Mouse (Mus musculus): ENCODE data around the gene Tmem120b. TPM values are rescaled to one million over a fixed set of nuclear protein-coding genes. Genes with fewer than 3 reads are reported as not detected.
A peak's percentile ranks its signal among the peaks of the same experiment; 100 is the strongest.

Gene Tmem120b
- total RNA-seq, 2 experiments from 2014 or later = 16.0 to 16.2 TPM

DNA sequence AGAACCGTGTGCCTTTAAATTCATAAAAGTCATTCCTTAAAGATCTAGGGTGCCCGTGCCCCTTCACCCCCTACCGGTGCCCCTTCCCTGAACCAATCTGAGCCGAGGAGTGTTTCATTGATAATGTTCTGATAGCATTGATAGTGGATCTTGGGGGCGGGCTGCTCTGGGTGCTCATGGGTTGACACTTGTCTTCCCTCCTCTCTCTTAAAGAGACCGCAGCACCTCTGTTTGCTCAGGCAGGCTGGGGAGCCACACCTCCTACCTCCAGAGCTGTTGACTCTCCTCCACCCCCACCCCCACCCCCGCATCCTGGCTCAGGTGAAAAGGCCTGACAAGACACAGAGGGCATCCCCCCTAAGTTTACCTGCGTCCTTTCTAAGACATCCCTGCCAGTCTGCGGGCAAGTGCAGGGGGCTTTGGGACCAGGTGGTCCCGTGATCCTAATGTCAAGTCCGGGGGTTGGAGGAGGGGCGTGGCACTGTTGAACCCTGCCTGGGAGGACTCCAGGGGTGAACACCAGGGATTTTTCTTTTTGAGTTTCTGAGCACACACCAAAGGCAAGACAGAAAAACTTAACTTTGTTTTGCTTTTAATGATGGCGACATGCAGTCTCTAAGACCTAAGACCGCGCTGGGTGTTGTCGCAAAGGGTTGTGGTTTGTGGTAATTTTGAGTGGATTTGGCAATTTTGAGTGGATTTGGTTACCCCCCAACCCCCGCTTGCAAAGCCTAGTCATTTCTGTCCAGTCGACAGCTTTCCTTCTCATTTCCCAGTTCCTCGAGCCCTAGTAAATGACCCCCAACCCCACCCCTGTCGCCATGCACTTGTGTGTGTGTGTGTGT is 76.8 kb downstream of the Tmem120b start:
- no peak for DNase-seq (ENCODE audit: extremely low spot score in 1 of 2, low spot score in 2 of 2)
- no peak for TF ChIP-seq CTCF (IDR thresholded peaks at IDR 0.05)
- peak overlapping the region; percentile 70 for H3K4me3 ChIP-seq
- intact Hi-C loops (cut with DNase I) = no loop called here
- H3K27ac ChIP-seq = no peak overlapping the region

DNA sequence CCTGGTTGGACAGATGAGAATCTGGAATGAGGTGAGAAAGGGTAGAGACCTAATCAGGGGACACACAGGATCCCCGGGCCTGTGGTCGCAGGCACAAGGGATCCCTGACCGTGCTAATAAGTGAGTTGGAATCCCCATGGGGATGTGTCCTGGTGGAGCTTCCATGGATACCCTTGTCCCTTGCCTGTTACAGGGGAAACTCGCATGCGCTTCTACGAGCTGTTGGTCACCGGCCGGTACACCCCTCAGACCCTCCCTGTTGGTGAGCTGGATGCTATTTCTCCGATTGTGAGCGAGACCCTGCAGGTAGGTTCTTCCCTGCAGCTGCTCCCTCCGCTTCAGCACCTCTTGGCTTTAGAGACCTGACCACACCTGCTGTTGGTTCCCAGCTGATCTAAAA is 78.1 kb downstream of the Tmem120b start:
- Histone ChIP-seq H3K4me3 (no peak overlapping the region), H3K27ac (no peak overlapping the region)
- no peak for DNase-seq (ENCODE audit: extremely low spot score in 1 of 2, low spot score in 2 of 2)
- no peak for TF ChIP-seq CTCF (IDR thresholded peaks at IDR 0.05)
- intact Hi-C loops (cut with DNase I) = no loop called here

- DNase-seq (ENCODE audit: extremely low spot score in 1 of 2, low spot score in 2 of 2) = no peak
- no peak for TF ChIP-seq CTCF (IDR thresholded peaks at IDR 0.05)
- Histone ChIP-seq H3K27ac (no peak overlapping the region), H3K4me3 (no peak overlapping the region)
- intact Hi-C loops (cut with DNase I) = no loop called here
These were observed 79.4 kb downstream of the Tmem120b start for GRCm38 (mm10) chr5:123147569-123147968.

- intact Hi-C loops (cut with DNase I) = loop anchor here (2.0 kb wide), 1 partner anchor 31 kb away; no protein-coding TSS in a partner anchor
- DNase-seq (ENCODE audit: extremely low spot score in 1 of 2, low spot score in 2 of 2) = no peak
- Histone ChIP-seq H3K27ac (no peak overlapping the region), H3K4me3 (no peak overlapping the region)
- no peak for TF ChIP-seq CTCF (IDR thresholded peaks at IDR 0.05)
These were observed 80.0 kb downstream of the Tmem120b start for GRCm38 (mm10) chr5:123148073-123148722.

DNA sequence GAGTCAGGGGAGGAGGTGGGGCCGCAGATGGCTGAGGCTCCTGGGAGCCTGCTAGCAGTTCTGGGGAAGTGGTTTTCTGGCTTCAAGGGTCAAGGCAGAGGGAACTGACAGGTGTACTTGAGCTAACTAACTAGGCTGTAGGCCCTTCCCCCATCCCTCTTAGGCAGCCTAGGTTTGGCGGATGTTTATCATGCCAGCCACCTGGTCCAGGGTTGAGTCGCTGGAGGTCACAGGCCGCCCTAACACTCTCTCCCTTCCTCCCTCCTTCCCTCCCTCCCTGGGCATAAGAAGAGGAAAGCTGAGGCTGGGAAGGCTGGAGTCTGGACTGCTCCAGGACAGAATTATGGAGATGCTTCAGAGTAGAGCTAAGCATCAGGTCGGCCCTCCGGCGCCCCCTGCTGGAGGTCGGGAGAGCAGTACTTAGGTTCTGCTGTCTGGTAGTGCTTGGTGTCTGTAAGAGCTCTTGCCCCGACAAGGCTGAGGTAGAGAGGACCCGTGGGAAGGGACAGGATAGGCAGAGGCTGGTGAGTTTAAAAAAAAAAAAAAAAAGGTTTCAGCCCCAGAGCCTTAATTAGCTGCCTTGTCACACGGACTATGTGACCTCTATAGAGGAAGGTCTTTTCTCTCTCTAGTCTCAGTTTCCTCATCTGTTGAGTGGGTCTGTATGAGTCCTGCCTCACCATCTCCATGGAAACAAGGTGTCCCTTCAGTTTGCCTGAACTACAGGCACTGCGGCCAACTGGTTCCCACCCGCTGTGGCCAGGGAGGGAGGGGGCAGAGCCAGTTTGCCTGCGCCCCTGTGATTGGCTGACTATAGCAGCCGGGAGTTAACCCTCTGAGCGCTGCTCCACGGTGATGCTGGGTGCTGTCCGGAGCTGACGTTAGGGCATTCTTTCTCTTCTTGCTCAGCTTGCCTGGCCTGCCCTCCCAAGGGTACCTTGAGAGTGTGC is 81.5 kb downstream of the Tmem120b start:
- TF ChIP-seq CTCF (IDR thresholded peaks at IDR 0.05) = peak; percentile 91
- peak overlapping the region; percentile 29; the same call in 1 of the 2 replicates for H3K27ac ChIP-seq
- peak overlapping the region; percentile 36 for H3K4me3 ChIP-seq
- DNase-seq (ENCODE audit: extremely low spot score in 1 of 2, low spot score in 2 of 2) = peak; percentile 87 to 90
- intact Hi-C loops (cut with DNase I) = loop anchor here (1.0 to 5.0 kb wide), 3 partner anchors 16 to 82 kb away; partner anchors contain the start of gene Tmem120b

- intact Hi-C loops (cut with DNase I) = loop anchor here (5.0 kb wide), 1 partner anchor 83 kb away; the partner anchor contains the start of gene Tmem120b
- H3K27ac ChIP-seq = 0 out of 2 replicates have a peak overlapping the region, but pooled peaks have one; percentile 19
- TF ChIP-seq CTCF (IDR thresholded peaks at IDR 0.05) = no peak
These were observed 82.4 kb downstream of the Tmem120b start for GRCm38 (mm10) chr5:123150641-123151040.

GRCm38 (mm10) chr5:123151077-123151476 is 82.9 kb downstream of the Tmem120b start:
- no peak for DNase-seq (ENCODE audit: extremely low spot score in 1 of 2, low spot score in 2 of 2)
- 0 out of 2 replicates have a peak overlapping the region, but pooled peaks have one; percentile 19 for H3K27ac ChIP-seq

More at GRCm38 (mm10) chr5:123150641-123151040, 82.4 kb downstream of the Tmem120b start:
- peak overlapping the region; percentile 36 for H3K4me3 ChIP-seq
- no peak for DNase-seq (ENCODE audit: extremely low spot score in 1 of 2, low spot score in 2 of 2)

DNA sequence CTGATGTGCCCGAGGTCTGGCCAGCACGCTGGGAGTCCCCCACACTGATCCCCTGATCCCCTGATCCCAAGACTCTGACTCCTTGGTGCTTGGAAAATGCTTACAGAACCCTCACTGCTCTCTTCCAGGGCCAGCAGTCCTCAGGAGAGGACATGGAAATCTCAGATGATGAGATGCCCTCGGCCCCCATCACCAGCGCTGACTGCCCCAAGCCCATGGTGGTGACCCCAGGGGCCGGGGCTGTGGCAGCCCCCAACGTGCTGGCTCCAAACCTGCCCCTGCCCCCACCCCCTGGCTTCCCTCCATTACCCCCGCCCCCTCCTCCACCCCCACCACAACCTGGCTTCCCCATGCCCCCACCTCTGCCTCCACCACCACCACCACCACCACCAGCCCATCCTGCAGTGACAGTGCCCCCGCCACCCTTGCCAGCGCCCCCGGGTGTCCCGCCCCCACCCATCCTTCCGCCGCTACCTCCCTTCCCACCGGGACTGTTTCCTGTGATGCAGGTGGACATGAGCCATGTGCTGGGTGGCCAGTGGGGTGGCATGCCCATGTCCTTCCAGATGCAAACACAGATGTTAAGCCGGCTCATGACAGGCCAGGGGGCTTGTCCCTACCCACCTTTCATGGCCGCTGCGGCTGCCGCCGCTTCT is 83.6 kb downstream of the Tmem120b start:
- no peak overlapping the region for H3K27ac ChIP-seq
- no peak overlapping the region for H3K4me3 ChIP-seq
- intact Hi-C loops (cut with DNase I) = loop anchor here (5.0 kb wide), 1 partner anchor 85 kb away; the partner anchor contains the start of gene Tmem120b
- DNase-seq (ENCODE audit: extremely low spot score in 1 of 2, low spot score in 2 of 2) = no peak
- TF ChIP-seq CTCF (IDR thresholded peaks at IDR 0.05) = no peak

More at GRCm38 (mm10) chr5:123151077-123151476, 82.9 kb downstream of the Tmem120b start:
- H3K4me3 ChIP-seq = peak overlapping the region; percentile 36
- no peak for TF ChIP-seq CTCF (IDR thresholded peaks at IDR 0.05)
- intact Hi-C loops (cut with DNase I) = loop anchor here (5.0 kb wide), 1 partner anchor 84 kb away; the partner anchor contains the start of gene Tmem120b

GRCm38 (mm10) chr5:123152901-123153300 is 84.7 kb downstream of the Tmem120b start:
- no peak for TF ChIP-seq CTCF (IDR thresholded peaks at IDR 0.05)
- H3K27ac ChIP-seq = no peak overlapping the region
- no peak for DNase-seq (ENCODE audit: extremely low spot score in 1 of 2, low spot score in 2 of 2)
- H3K4me3 ChIP-seq = no peak overlapping the region
- intact Hi-C loops (cut with DNase I) = loop anchor here (5.0 kb wide), 1 partner anchor 86 kb away; the partner anchor contains the start of gene Tmem120b

- DNase-seq (ENCODE audit: extremely low spot score in 1 of 2, low spot score in 2 of 2) = peak in 1 of 2 experiments; percentile 58
- no peak overlapping the region for H3K27ac ChIP-seq
- no peak overlapping the region for H3K4me3 ChIP-seq
- intact Hi-C loops (cut with DNase I) = no loop called here
- TF ChIP-seq CTCF (IDR thresholded peaks at IDR 0.05) = peak; percentile 79
These were observed 87.2 kb downstream of the Tmem120b start for GRCm38 (mm10) chr5:123155425-123155824.

All from left cerebral cortex, adult 2 months (tissue).